Mouse (Mus musculus): ENCODE results near the gene Dhrs13. TPM values are rescaled to one million over a fixed set of nuclear protein-coding genes. Genes with fewer than 3 reads are reported as not detected.

Gene Dhrs13
- polyA plus RNA-seq, 1 experiment from 2014 or later: 15.8 TPM

GRCm38 (mm10) chr11:78072425-78073130 is 40.5 kb downstream of the Dhrs13 start:
- peak overlapping the region; percentile 52 for H3K9ac ChIP-seq
- peak; percentile 55; the same call in 1 of the 2 replicates for ATAC-seq (ENCODE audit: insufficient number of reproducible peaks, low FRiP score)
- no peaks in the 10 kb centered on the region for H3K27me3 ChIP-seq (replicated peaks)
- peaks cover 15% of the 10 kb centered on the region for H3K4me1 ChIP-seq (replicated peaks)
- WGBS: 20% methylated on average over 6 of the region's 6 CpGs
- H3K27ac ChIP-seq (ENCODE audit: poor library complexity, severe bottlenecking): peak overlapping the region; percentile 72
- no peaks in the 10 kb centered on the region for H3K9me3 ChIP-seq (replicated peaks)
- peak overlapping the region; percentile 48 for H3K4me2 ChIP-seq
- peaks cover 57% of the 10 kb centered on the region for H3K36me3 ChIP-seq
- peak overlapping the region; percentile 31 for H3K4me3 ChIP-seq

- Histone ChIP-seq H3K27me3 (replicated peaks) (no peaks in the 10 kb centered on the region), H3K9me3 (replicated peaks) (no peaks in the 10 kb centered on the region), H3K4me3 (peak overlapping the region; percentile 14), H3K4me1 (replicated peaks) (peaks cover 15% of the 10 kb centered on the region), H3K9ac (no peak overlapping the region), H3K36me3 (peaks cover 64% of the 10 kb centered on the region), H3K4me2 (peak overlapping the region; percentile 16), H3K27ac (ENCODE audit: poor library complexity, severe bottlenecking) (peak overlapping the region; percentile 3; the same call in 1 of the 2 replicates)
- ATAC-seq (ENCODE audit: insufficient number of reproducible peaks, low FRiP score): peak; percentile 16; the same call in 1 of the 2 replicates
- 87% methylated on average over 9 of the region's 9 CpGs for WGBS
Measured at GRCm38 (mm10) chr11:78073577-78074276, 41.6 kb downstream of the Dhrs13 start.

- no peak for ATAC-seq (ENCODE audit: insufficient number of reproducible peaks, low FRiP score)
- Histone ChIP-seq H3K27me3 (replicated peaks) (no peaks in the 10 kb centered on the region), H3K4me3 (peak overlapping the region; percentile 14; the same call in 1 of the 2 replicates), H3K9me3 (replicated peaks) (no peaks in the 10 kb centered on the region), H3K4me2 (peak overlapping the region; percentile 16), H3K4me1 (replicated peaks) (peaks cover 19% of the 10 kb centered on the region), H3K9ac (no peak overlapping the region), H3K27ac (ENCODE audit: poor library complexity, severe bottlenecking) (peak overlapping the region; percentile 24; the same call in 1 of the 2 replicates), H3K36me3 (peaks cover 64% of the 10 kb centered on the region)
- WGBS: 71% methylated on average over 2 of the region's 2 CpGs
Measured at GRCm38 (mm10) chr11:78074277-78074652, 42.2 kb downstream of the Dhrs13 start.

GRCm38 (mm10) chr11:78074666-78075065 is 42.6 kb downstream of the Dhrs13 start:
- peaks cover 64% of the 10 kb centered on the region for H3K36me3 ChIP-seq
- WGBS: 86% methylated on average over 4 of the region's 4 CpGs
- peaks cover 18% of the 10 kb centered on the region for H3K4me1 ChIP-seq (replicated peaks)
- no peak overlapping the region for H3K9ac ChIP-seq
- no peak overlapping the region for H3K27ac ChIP-seq (ENCODE audit: poor library complexity, severe bottlenecking)
- peak overlapping the region; percentile 16 for H3K4me2 ChIP-seq
- no peaks in the 10 kb centered on the region for H3K9me3 ChIP-seq (replicated peaks)
- H3K27me3 ChIP-seq (replicated peaks): no peaks in the 10 kb centered on the region
- no peak for ATAC-seq (ENCODE audit: insufficient number of reproducible peaks, low FRiP score)
- no peak overlapping the region for H3K4me3 ChIP-seq

GRCm38 (mm10) chr11:78079961-78080921 is 48.2 kb downstream of the Dhrs13 start, which contains the start of gene Eral1:
Eral1 (minus strand) TSS chr11:78080383.
- peaks cover 19% of the 10 kb centered on the region for H3K4me1 ChIP-seq (replicated peaks)
- H3K4me2 ChIP-seq: peak within 1 kb of the TSS; percentile 77
- H3K9me3 ChIP-seq (replicated peaks): no peaks in the 10 kb centered on the region
- H3K4me3 ChIP-seq: peak within 1 kb of the TSS; percentile 85
- WGBS: 1% methylated on average over 42 of the region's 42 CpGs
- H3K27me3 ChIP-seq (replicated peaks): no peaks in the 10 kb centered on the region
- H3K27ac ChIP-seq (ENCODE audit: poor library complexity, severe bottlenecking): peak within 1 kb of the TSS; percentile 48; the same call in 1 of the 2 replicates
- peak within 1 kb of the TSS; percentile 84 for H3K9ac ChIP-seq
- peak; percentile 83 for ATAC-seq (ENCODE audit: insufficient number of reproducible peaks, low FRiP score)
- H3K36me3 ChIP-seq: peaks cover 28% of the 10 kb centered on the region

- no peak overlapping the region; the same call in 1 of the 2 replicates for H3K27ac ChIP-seq (ENCODE audit: poor library complexity, severe bottlenecking)
- no peak overlapping the region for H3K4me2 ChIP-seq
- ATAC-seq (ENCODE audit: insufficient number of reproducible peaks, low FRiP score): no peak
- H3K27me3 ChIP-seq (replicated peaks): no peaks in the 10 kb centered on the region
- no peaks in the 10 kb centered on the region for H3K9me3 ChIP-seq (replicated peaks)
- 6% methylated on average over 1 of the region's 1 CpGs for WGBS
- H3K4me1 ChIP-seq (replicated peaks): peaks cover 19% of the 10 kb centered on the region
- no peaks in the 10 kb centered on the region for H3K36me3 ChIP-seq
- H3K4me3 ChIP-seq: no peak overlapping the region
- no peak overlapping the region for H3K9ac ChIP-seq
Measured at GRCm38 (mm10) chr11:78083595-78083994, 51.5 kb downstream of the Dhrs13 start.

GRCm38 (mm10) chr11:78086925-78087479 is 54.9 kb downstream of the Dhrs13 start:
- Histone ChIP-seq H3K9me3 (replicated peaks) (no peaks in the 10 kb centered on the region), H3K27me3 (replicated peaks) (no peaks in the 10 kb centered on the region), H3K4me1 (replicated peaks) (peaks cover 6% of the 10 kb centered on the region; the same call in 1 of the 2 replicates), H3K4me3 (no peak overlapping the region), H3K36me3 (no peaks in the 10 kb centered on the region), H3K4me2 (no peak overlapping the region), H3K27ac (ENCODE audit: poor library complexity, severe bottlenecking) (no peak overlapping the region), H3K9ac (no peak overlapping the region)
- WGBS: 80% methylated on average over 4 of the region's 4 CpGs
- no peak for ATAC-seq (ENCODE audit: insufficient number of reproducible peaks, low FRiP score)

MicroRNA genes within 50 kb of the gene (microRNA counts, 519-probe panel; counts per million panel counts)
- microRNA mmu-miR-144: 5,452 counts per million, percentile 65 among the panel's probes with 10 or more counts
- 5,779 counts per million, percentile 74 among the panel's probes with 10 or more counts for microRNA mmu-miR-451

Small RNAs within 50 kb of the gene (microRNA-seq; reads per million reads assigned to microRNA genes)
- 174 reads per million, percentile 59 among the genes with 10 or more reads in this experiment for gene Mir144
- not detected for gene Mir451a
- not detected for gene Mir451b

Other genes starting within 250 kb of the Dhrs13 start
- gene Gm10277, start 244.5 kb upstream of the Dhrs13 start, polyA plus RNA-seq (2016; fragmentation: Nextera tagmentation; extraction: Ambion mirVana): 1.2 and 1.5 TPM in 2 replicates
- gene Pipox, start 138.2 kb upstream of the Dhrs13 start, polyA plus RNA-seq (2016; fragmentation: Nextera tagmentation; extraction: Ambion mirVana): 2.3 and 3.1 TPM in 2 replicates
- gene Sez6, start 101.5 kb upstream of the Dhrs13 start, polyA plus RNA-seq (2016; fragmentation: Nextera tagmentation; extraction: Ambion mirVana): 0.18 TPM in 1 of 2 replicates, not detected in the other
- 17.0 and 17.7 TPM in 2 replicates for gene Phf12, start 49.5 kb upstream of the Dhrs13 start, polyA plus RNA-seq (2016; fragmentation: Nextera tagmentation; extraction: Ambion mirVana)
- 71.7 and 73.4 TPM in 2 replicates for gene Flot2, start 5.7 kb downstream of the Dhrs13 start, polyA plus RNA-seq (2016; fragmentation: Nextera tagmentation; extraction: Ambion mirVana)
- gene Eral1, start 48.1 kb downstream of the Dhrs13 start, polyA plus RNA-seq (2016; fragmentation: Nextera tagmentation; extraction: Ambion mirVana): 22.6 and 23.7 TPM in 2 replicates
- 22.6 and 23.3 TPM in 2 replicates for gene Fam222b, start 62.4 kb downstream of the Dhrs13 start, polyA plus RNA-seq (2016; fragmentation: Nextera tagmentation; extraction: Ambion mirVana)
- 51.8 and 52.5 TPM in 2 replicates for gene Traf4, start 133.3 kb downstream of the Dhrs13 start, polyA plus RNA-seq (2016; fragmentation: Nextera tagmentation; extraction: Ambion mirVana)
- gene Nek8, start 144.4 kb downstream of the Dhrs13 start, polyA plus RNA-seq (2016; fragmentation: Nextera tagmentation; extraction: Ambion mirVana): 12.1 and 16.5 TPM in 2 replicates
- gene Tlcd1, start 144.4 kb downstream of the Dhrs13 start, polyA plus RNA-seq (2016; fragmentation: Nextera tagmentation; extraction: Ambion mirVana): 11.7 and 14.2 TPM in 2 replicates
- gene Rpl23a, start 151.3 kb downstream of the Dhrs13 start, polyA plus RNA-seq (2016; fragmentation: Nextera tagmentation; extraction: Ambion mirVana): 847 and 859 TPM in 2 replicates
- gene Rab34, start 156.2 kb downstream of the Dhrs13 start, polyA plus RNA-seq (2016; fragmentation: Nextera tagmentation; extraction: Ambion mirVana): 53.3 and 54.6 TPM in 2 replicates
- gene Proca1, start 161.1 kb downstream of the Dhrs13 start, polyA plus RNA-seq (2016; fragmentation: Nextera tagmentation; extraction: Ambion mirVana): 3.1 and 3.2 TPM in 2 replicates
- 47.5 and 50.1 TPM in 2 replicates for gene Sdf2, start 213.5 kb downstream of the Dhrs13 start, polyA plus RNA-seq (2016; fragmentation: Nextera tagmentation; extraction: Ambion mirVana)
- gene Supt6, start 213.7 kb downstream of the Dhrs13 start, polyA plus RNA-seq (2016; fragmentation: Nextera tagmentation; extraction: Ambion mirVana): 26.1 and 28.5 TPM in 2 replicates
- gene 2610507B11Rik, start 229.5 kb downstream of the Dhrs13 start, polyA plus RNA-seq (2016; fragmentation: Nextera tagmentation; extraction: Ambion mirVana): 83.1 and 91.0 TPM in 2 replicates

Measured in heart, embryonic 12.5 days (tissue).